Mouse (Mus musculus): Measurements from ENCODE around the gene Med8. TPM values are rescaled to one million over a fixed set of nuclear protein-coding genes. Genes with fewer than 3 reads are reported as not detected.

Med8 gene
- polyA plus RNA-seq, 1 experiment, result 21.8 TPM

DNA sequence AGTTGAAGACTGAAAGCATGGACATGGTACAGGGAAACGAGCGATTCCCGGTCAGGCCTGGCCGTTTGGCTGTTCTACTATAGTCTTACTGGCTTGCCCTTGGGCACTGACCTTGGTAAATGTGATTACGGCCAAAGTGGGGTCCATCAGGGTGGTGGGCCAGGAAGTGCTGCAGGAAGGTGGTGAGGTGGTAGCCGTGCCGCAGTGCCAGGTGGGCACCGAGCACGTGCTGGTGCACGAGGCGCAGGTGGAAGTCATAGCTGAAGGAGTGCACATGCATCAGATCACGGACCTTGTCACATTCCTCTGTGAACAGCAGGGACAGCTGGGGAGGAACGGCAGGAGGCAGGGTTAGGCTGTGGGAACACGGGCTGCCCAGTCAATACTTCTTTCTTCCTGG lies 43.1 kb upstream of the Med8 start:
- no peak overlapping the region for H3K27ac ChIP-seq (ENCODE audit: insufficient read depth, low read length)
- H3K27me3 ChIP-seq (ENCODE audit: control insufficient read depth, insufficient read depth, low read length), result no peaks in the 10 kb centered on the region
- TF ChIP-seq POLR2A (IDR thresholded peaks at IDR 0.05; ENCODE audit: low read depth, low read length) (no peak), CTCF (IDR thresholded peaks at IDR 0.05; ENCODE audit: extremely low read depth, insufficient read depth, insufficient read length, insufficient replicate concordance) (no peak)
- H3K4me3 ChIP-seq (ENCODE audit: extremely low read depth, insufficient read depth, insufficient read length), result no peak overlapping the region
- H3K4me1 ChIP-seq (ENCODE audit: control insufficient read depth, insufficient read depth, insufficient read length), result no peaks in the 10 kb centered on the region
- peaks cover 32% of the 10 kb centered on the region for H3K36me3 ChIP-seq (ENCODE audit: control insufficient read depth, insufficient read depth, low read length)
- no peak for DNase-seq (ENCODE audit: low read depth in 1 of 2, low spot score in 2 of 2)
- WGBS, result 87% methylated on average over 14 of the region's 14 CpGs

DNA sequence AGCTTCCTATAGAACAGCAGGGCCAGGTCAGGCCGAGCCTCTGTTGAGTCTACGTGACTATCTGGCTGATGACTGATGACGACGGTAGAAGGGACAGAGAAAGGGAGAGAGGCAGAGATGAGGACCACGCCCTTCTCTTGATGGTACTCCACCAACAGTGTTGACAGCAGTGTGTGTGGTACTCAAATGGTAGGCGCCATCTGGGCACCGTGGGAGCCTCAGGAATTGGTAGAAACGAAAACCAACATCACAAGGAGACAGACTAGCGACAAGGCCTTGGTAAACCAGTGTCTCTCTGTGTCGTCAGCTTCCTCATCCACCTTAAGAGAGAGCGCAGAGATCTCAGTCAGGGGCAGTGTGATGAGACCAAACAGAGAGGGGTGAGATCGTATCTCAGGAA lies 41.6 kb upstream of the Med8 start:
- Histone ChIP-seq H3K36me3 (ENCODE audit: control insufficient read depth, insufficient read depth, low read length) (peaks cover 42% of the 10 kb centered on the region), H3K27me3 (ENCODE audit: control insufficient read depth, insufficient read depth, low read length) (no peaks in the 10 kb centered on the region), H3K27ac (ENCODE audit: insufficient read depth, low read length) (no peak overlapping the region), H3K4me3 (ENCODE audit: extremely low read depth, insufficient read depth, insufficient read length) (no peak overlapping the region), H3K4me1 (ENCODE audit: control insufficient read depth, insufficient read depth, insufficient read length) (no peaks in the 10 kb centered on the region)
- no peak for DNase-seq (ENCODE audit: low read depth in 1 of 2, low spot score in 2 of 2)
- WGBS, result 90% methylated on average over 12 of the region's 12 CpGs
- TF ChIP-seq POLR2A (IDR thresholded peaks at IDR 0.05; ENCODE audit: low read depth, low read length) (no peak), CTCF (IDR thresholded peaks at IDR 0.05; ENCODE audit: extremely low read depth, insufficient read depth, insufficient read length, insufficient replicate concordance) (no peak)

DNA sequence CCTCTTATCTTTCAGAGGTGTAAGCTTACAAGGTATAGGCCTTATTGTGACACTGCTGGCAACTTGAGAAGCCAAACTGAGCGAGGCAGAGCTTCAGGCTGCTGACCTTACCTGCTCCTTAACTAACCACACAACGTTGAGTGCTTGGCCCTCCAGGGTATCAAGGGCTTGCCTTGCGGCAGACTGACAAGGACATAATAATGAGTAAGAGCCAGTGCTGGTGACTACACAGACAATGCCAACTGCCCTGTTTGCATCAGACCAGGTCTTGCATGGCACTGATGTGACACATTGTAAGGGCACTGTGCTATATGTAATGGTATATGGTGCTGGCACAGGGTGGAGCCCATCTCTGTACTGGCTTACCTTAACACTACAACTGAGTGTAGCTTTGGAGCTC lies 40.5 kb upstream of the Med8 start:
- no peak for TF ChIP-seq POLR2A (IDR thresholded peaks at IDR 0.05; ENCODE audit: low read depth, low read length)
- no peak for TF ChIP-seq CTCF (IDR thresholded peaks at IDR 0.05; ENCODE audit: extremely low read depth, insufficient read depth, insufficient read length, insufficient replicate concordance)
- no peak overlapping the region for H3K27ac ChIP-seq (ENCODE audit: insufficient read depth, low read length)
- no peak overlapping the region for H3K4me3 ChIP-seq (ENCODE audit: extremely low read depth, insufficient read depth, insufficient read length)
- H3K36me3 ChIP-seq (ENCODE audit: control insufficient read depth, insufficient read depth, low read length), result peaks cover 48% of the 10 kb centered on the region
- no peaks in the 10 kb centered on the region for H3K4me1 ChIP-seq (ENCODE audit: control insufficient read depth, insufficient read depth, insufficient read length)
- H3K27me3 ChIP-seq (ENCODE audit: control insufficient read depth, insufficient read depth, low read length), result no peaks in the 10 kb centered on the region
- 97% methylated on average over 3 of the region's 3 CpGs for WGBS
- DNase-seq (ENCODE audit: low read depth in 1 of 2, low spot score in 2 of 2), result no peak

DNA sequence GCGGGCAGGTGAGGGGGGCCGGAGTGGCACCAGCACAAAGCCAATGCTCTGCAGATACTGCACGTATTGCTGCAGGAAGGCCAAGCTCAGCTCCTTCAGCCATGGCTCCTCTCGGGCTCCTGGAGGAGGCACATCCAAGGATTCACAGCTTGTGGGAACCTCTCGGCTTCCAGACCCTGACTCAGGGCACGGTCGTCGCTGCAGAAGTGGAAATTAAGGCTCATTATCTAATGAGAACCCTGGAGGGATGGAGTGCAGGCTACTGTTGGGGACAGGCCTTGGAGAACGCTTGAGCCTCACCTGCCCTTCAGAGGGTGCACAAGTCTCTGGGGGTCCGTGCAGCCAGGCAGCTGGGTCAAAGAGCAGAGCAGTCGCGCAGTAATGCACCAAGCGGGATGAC lies 37.3 kb upstream of the Med8 start:
- peaks cover 62% of the 10 kb centered on the region for H3K36me3 ChIP-seq (ENCODE audit: control insufficient read depth, insufficient read depth, low read length)

DNA sequence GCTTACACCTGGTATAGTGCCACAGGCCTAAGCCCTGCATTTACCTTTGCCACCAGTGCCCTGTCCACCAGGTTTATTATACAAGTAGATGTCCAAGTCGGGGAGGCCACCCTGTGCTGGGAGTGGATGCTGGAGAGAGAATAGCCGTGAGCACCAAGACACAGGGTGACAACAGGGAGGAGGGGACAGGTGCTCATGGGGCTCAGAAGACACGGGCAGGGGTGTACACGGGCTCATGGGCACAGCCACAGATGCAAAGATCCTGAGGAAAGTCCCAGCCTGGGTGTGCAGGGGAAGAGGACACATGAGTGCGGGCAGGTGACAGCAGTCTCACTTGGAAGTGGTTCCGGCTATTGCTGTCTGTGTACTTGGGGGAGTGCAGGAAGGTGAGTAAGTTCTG lies 33.1 kb upstream of the Med8 start:
- TF ChIP-seq POLR2A (IDR thresholded peaks at IDR 0.05; ENCODE audit: low read depth, low read length) (no peak), CTCF (IDR thresholded peaks at IDR 0.05; ENCODE audit: extremely low read depth, insufficient read depth, insufficient read length, insufficient replicate concordance) (no peak)
- H3K36me3 ChIP-seq (ENCODE audit: control insufficient read depth, insufficient read depth, low read length), result peaks cover 69% of the 10 kb centered on the region
- no peak overlapping the region for H3K4me3 ChIP-seq (ENCODE audit: extremely low read depth, insufficient read depth, insufficient read length)
- 90% methylated on average over 6 of the region's 6 CpGs for WGBS
- H3K27ac ChIP-seq (ENCODE audit: insufficient read depth, low read length), result no peak overlapping the region
- H3K27me3 ChIP-seq (ENCODE audit: control insufficient read depth, insufficient read depth, low read length), result no peaks in the 10 kb centered on the region
- no peak for DNase-seq (ENCODE audit: low read depth in 1 of 2, low spot score in 2 of 2)
- H3K4me1 ChIP-seq (ENCODE audit: control insufficient read depth, insufficient read depth, insufficient read length), result no peaks in the 10 kb centered on the region

More for the DNA sequence above, 37.3 kb upstream of the Med8 start:
- Histone ChIP-seq H3K4me1 (ENCODE audit: control insufficient read depth, insufficient read depth, insufficient read length) (no peaks in the 10 kb centered on the region), H3K27ac (ENCODE audit: insufficient read depth, low read length) (no peak overlapping the region), H3K27me3 (ENCODE audit: control insufficient read depth, insufficient read depth, low read length) (no peaks in the 10 kb centered on the region), H3K4me3 (ENCODE audit: extremely low read depth, insufficient read depth, insufficient read length) (no peak overlapping the region)
- WGBS, result 98% methylated on average over 13 of the region's 13 CpGs
- TF ChIP-seq CTCF (IDR thresholded peaks at IDR 0.05; ENCODE audit: extremely low read depth, insufficient read depth, insufficient read length, insufficient replicate concordance), result no peak
- TF ChIP-seq POLR2A (IDR thresholded peaks at IDR 0.05; ENCODE audit: low read depth, low read length), result no peak
- DNase-seq (ENCODE audit: low read depth in 1 of 2, low spot score in 2 of 2), result no peak

DNA sequence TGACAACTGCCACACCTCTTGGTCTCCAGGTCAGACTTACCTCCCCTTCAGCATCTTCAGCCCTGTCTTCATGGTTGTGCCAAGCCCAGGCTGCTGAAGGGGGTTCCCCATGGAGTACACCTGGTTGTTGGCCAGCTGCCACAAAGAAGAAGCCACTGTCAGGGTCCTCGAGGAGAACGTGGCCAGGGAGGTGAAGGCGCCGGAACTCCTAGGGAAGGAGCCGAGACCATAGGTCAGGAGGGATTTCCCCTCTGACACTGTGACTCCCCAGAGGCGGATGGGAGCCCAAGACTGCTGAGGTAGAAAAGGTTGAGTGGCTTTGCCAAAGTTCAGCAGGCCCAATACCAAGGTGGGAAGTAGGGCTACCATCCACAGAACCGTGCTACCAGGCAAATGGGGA lies 25.9 kb upstream of the Med8 start:
- TF ChIP-seq POLR2A (IDR thresholded peaks at IDR 0.05; ENCODE audit: low read depth, low read length), result no peak
- TF ChIP-seq CTCF (IDR thresholded peaks at IDR 0.05; ENCODE audit: extremely low read depth, insufficient read depth, insufficient read length, insufficient replicate concordance), result no peak
- H3K36me3 ChIP-seq (ENCODE audit: control insufficient read depth, insufficient read depth, low read length), result peaks cover 59% of the 10 kb centered on the region
- no peak for DNase-seq (ENCODE audit: low read depth in 1 of 2, low spot score in 2 of 2)
- no peak overlapping the region for H3K4me3 ChIP-seq (ENCODE audit: extremely low read depth, insufficient read depth, insufficient read length)
- no peaks in the 10 kb centered on the region for H3K4me1 ChIP-seq (ENCODE audit: control insufficient read depth, insufficient read depth, insufficient read length)
- no peak overlapping the region for H3K27ac ChIP-seq (ENCODE audit: insufficient read depth, low read length)
- WGBS, result 86% methylated on average over 7 of the region's 7 CpGs
- no peaks in the 10 kb centered on the region for H3K27me3 ChIP-seq (ENCODE audit: control insufficient read depth, insufficient read depth, low read length)

DNA sequence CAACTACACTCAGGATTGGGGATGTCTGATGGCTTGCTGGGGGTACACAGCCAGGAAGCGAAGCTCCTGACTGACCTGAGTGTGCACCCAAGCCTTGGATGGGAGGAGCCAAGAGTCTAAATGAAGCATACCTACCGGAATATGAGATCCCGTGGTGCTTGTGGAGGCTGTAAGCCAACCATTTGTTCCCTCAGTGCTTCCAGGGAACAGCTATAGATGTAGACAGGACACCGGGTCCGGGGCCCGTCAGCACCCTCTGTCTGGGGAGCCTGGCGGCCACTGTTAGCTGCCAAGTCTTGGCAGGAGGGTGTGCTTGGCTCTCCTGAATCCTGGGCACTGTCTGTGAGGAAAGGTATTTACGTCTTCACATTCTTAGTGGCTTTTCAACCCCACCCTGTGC lies 21.8 kb upstream of the Med8 start:
- Histone ChIP-seq H3K36me3 (ENCODE audit: control insufficient read depth, insufficient read depth, low read length) (peaks cover 79% of the 10 kb centered on the region), H3K27me3 (ENCODE audit: control insufficient read depth, insufficient read depth, low read length) (no peaks in the 10 kb centered on the region), H3K27ac (ENCODE audit: insufficient read depth, low read length) (no peak overlapping the region), H3K4me3 (ENCODE audit: extremely low read depth, insufficient read depth, insufficient read length) (no peak overlapping the region), H3K4me1 (ENCODE audit: control insufficient read depth, insufficient read depth, insufficient read length) (no peaks in the 10 kb centered on the region)
- no peak for DNase-seq (ENCODE audit: low read depth in 1 of 2, low spot score in 2 of 2)
- no peak for TF ChIP-seq CTCF (IDR thresholded peaks at IDR 0.05; ENCODE audit: extremely low read depth, insufficient read depth, insufficient read length, insufficient replicate concordance)
- TF ChIP-seq POLR2A (IDR thresholded peaks at IDR 0.05; ENCODE audit: low read depth, low read length), result no peak
- WGBS, result 98% methylated on average over 8 of the region's 8 CpGs

Measured in spleen, adult 2 months (tissue).